Mouse (Mus musculus): ENCODE results near the gene Ado.

The Ado gene

GRCm38 (mm10) chr10:67536621-67537141, 12.1 kb downstream of the Ado start:
- DNase-seq (ENCODE audit: low spot score in 2 of 2) = peak; percentile 51 to 60

GRCm38 (mm10) chr10:67535972-67536371, 12.8 kb downstream of the Ado start:
- DNase-seq (ENCODE audit: low spot score in 2 of 2) = peak; percentile 77 to 79

GRCm38 (mm10) chr10:67535256-67535655, 13.5 kb downstream of the Ado start, which contains the start of gene Egr2:
TSS of gene Egr2 (plus strand) at chr10:67535475.
- DNase-seq (ENCODE audit: low spot score in 2 of 2) = peak in 1 of 2 experiments; percentile 8

GRCm38 (mm10) chr10:67529769-67530168, 19.0 kb downstream of the Ado start:
- DNase-seq (ENCODE audit: low spot score in 2 of 2) = no peak

- DNase-seq (ENCODE audit: low spot score in 2 of 2) = no peak
Measured at GRCm38 (mm10) chr10:67526435-67526834, 22.3 kb downstream of the Ado start.

- DNase-seq (ENCODE audit: low spot score in 2 of 2) = no peak
Measured at GRCm38 (mm10) chr10:67524694-67525093, 24.1 kb downstream of the Ado start.

GRCm38 (mm10) chr10:67524130-67524529, 24.6 kb downstream of the Ado start:
- DNase-seq (ENCODE audit: low spot score in 2 of 2) = no peak

GRCm38 (mm10) chr10:67518733-67519132, 30.0 kb downstream of the Ado start:
- no peak for DNase-seq (ENCODE audit: low spot score in 2 of 2)

- no peak for DNase-seq (ENCODE audit: low spot score in 2 of 2)
Measured at GRCm38 (mm10) chr10:67512871-67513270, 35.9 kb downstream of the Ado start.

GRCm38 (mm10) chr10:67512211-67512610, 36.5 kb downstream of the Ado start:
- DNase-seq (ENCODE audit: low spot score in 2 of 2) = no peak

- peak in 1 of 2 experiments; percentile 12 for DNase-seq (ENCODE audit: low spot score in 2 of 2)
Measured at GRCm38 (mm10) chr10:67505248-67505647, 43.5 kb downstream of the Ado start.

GRCm38 (mm10) chr10:67504046-67504445, 44.7 kb downstream of the Ado start:
- no peak for DNase-seq (ENCODE audit: low spot score in 2 of 2)

- DNase-seq (ENCODE audit: low spot score in 2 of 2) = peak; percentile 30 to 36
Measured at GRCm38 (mm10) chr10:67503320-67503995, 45.3 kb downstream of the Ado start.

- DNase-seq (ENCODE audit: low spot score in 2 of 2) = no peak
Measured at GRCm38 (mm10) chr10:67497951-67498350, 50.8 kb downstream of the Ado start.

GRCm38 (mm10) chr10:67497144-67497892, 51.4 kb downstream of the Ado start:
- DNase-seq (ENCODE audit: low spot score in 2 of 2) = no peak

Measured in spleen, postnatal 36 days (tissue).